Mouse (Mus musculus) gastrocnemius, adult 8-10 months (tissue): Measurements from ENCODE around the gene Mospd3. TPM values are rescaled to one million over a fixed set of nuclear protein-coding genes. Genes with fewer than 3 reads are reported as not detected.

Experiments used
- DNase-seq, 2 experiments: peaks; one replicate each; pipeline ENCODE4 v3.0.0; 2022; ENCODE audit warnings: low spot score in 2 of 2
- total RNA-seq, 4 experiments: library from RNA; stranded (reverse); gene quantifications; 2 replicates each; pipeline ENCODE4 v1.2.4; 2022

Mospd3 gene
- 10 to 100 TPM; 10.1 to 13.6 (median 11.6) TPM for total RNA-seq

DNA sequence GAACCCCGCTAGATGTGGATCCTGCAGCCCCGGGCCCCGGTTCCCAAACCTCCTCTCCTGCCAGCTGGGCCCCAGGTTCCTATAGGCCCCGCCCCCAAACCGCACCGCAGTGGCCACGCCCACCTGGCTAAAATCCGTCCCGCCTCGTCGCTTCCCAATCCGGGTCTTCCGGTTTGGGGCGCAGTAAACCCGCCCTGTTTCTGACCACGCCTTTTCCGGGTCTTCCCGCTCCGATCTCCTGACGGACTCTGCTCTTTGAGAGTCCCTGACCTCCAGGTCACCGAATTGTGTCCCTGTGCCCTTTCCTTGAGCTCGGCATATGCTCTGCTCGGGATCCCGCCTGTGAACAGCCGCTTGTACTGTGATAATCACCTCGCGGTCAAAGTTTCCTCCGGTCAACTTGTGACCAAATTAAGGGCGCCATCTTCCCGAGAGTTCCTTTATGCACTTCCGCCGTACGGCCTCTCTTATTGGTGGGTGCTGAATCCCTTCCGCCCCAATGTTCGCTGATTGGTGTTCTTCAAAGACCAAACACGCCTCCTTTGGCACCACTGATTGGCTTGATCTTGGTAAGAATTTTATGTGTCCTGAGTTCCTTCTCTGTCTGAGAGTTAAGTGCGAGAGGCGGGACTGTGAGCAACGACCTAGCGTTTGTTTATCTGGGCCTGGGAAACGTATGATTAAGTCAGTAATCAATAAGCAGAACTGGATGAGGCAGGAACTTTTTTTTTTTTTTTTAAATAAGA lies at the start of gene Mospd3:
TSS of gene Mospd3 (minus strand) at position 440 of the 746 bp plus-strand sequence.
- DNase-seq: peak; percentile 91 to 93

DNA sequence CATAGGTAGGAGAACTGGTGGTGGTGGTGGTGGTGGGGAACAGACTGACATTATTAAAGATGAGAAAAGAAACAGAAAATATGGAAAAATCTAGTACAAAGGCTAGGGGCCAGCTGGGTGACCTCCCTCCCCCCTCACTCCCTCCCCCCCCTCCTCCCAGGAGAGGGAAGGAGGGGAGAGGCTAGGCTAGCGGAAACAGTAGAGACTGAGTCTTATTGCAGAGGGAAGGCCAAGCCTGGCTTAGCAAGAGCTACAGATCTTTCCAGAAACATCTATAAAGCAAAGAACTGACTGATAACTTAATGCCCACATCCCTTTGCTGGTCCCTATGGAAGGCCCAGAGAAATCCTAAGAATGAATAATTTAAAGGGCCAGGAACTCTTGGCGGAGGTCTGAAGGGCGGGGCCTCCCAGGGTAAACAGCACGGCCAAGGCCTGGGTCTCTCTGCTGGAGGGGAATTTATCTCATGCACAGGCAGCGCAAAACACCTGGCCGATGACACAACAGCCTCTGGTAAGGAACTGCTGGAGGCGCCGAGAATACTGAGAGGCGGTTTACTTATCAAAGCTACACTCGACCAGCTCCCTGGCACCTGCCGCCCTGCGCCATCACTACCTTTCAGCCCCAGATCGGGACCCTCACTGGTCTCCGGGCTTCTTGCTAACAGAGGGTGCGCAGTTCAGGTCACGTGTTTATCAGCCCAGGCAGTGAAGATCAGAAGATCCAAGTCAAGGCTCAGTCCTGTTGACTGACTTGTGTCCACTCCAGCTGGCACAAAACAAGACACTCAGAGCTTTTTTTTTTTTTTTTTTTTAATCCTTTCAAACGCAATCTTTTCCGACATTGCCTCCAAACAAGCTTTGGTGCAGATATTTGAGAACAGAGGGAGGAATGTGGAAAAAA lies 49.1 kb upstream of the Mospd3 start:
- no peak for DNase-seq

DNA sequence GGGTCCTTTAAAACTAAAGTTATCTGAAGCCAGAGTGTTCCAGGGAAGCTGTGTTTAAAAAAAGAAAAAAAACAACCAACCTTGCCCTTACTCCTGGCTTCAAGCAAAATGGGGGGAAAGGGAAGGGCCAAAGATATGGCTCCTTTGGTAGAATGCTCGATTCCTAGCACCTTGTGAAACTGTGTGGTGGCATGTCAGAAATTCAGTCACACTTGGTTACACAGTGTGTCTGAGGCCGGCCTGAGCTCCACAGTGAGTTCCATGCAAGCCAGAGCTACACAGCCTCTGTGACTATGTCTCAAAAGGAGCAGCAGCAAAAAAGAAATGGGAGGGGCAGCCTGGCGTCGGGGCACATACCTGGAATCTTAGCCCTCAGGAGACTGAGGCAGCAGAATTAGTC lies 48.4 kb upstream of the Mospd3 start:
- no peak for DNase-seq

DNA sequence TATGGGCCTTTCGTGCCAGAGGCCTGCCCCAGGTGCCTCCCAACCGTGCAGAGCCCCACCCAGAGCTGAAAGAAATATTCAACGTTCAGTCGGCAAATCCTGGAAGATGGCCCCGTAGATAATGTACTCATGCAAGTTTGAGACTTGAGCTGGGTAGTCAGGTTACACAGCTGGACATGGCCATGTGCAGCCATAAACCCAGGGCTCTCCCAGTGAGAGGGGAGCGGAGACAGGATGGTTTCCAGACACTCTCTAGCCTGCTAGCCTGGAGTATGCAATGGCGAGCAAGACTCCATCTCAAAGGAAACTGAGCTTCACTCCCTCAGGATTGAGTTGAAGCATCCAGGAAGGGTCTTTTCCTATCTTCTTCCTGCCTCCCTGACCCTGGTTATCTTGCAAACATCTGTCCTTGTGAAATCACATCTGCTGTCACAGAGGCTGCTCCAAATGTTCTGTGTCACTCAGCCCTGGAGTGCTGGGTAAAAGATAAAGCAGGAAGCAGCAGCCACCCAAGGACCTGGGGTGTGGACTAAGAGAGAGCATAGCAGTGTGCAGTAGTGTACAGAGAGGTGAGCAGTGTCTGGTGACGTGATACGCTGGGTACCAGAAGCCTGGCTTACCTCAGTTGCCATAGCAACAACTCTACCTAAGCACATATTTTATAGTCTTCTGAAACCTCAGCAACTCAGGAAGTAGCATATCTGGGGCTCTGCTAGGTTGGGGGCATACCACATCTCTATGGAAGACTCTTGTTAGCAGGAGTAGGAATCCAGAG lies 47.2 kb upstream of the Mospd3 start:
- DNase-seq: no peak

DNA sequence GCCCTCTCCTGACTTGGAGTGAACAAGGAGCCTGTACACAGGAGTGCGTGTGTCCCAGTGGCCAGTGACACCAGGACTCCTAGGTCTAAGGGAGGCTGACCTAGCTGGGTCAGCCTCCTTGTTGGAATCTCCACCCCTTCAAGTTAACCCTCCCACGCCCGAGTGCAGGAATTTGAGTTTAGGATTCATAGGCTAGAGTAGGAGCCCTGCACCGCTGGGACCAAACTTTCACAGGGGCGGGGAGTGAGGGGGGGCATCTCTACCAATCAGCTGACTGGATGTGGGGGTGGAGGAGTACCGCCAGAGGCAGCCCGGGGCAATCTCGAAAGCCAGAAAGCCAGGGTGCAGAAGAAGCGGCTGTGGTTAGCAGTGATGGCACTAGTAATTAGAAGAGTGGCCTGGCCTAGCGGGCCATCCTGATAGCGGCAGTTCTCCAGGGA lies 44.8 kb upstream of the Mospd3 start, which contains the start of gene Irs3:
TSS of gene Irs3 (minus strand) at position 63 of the 440 bp plus-strand sequence.
- no peak for DNase-seq

DNA sequence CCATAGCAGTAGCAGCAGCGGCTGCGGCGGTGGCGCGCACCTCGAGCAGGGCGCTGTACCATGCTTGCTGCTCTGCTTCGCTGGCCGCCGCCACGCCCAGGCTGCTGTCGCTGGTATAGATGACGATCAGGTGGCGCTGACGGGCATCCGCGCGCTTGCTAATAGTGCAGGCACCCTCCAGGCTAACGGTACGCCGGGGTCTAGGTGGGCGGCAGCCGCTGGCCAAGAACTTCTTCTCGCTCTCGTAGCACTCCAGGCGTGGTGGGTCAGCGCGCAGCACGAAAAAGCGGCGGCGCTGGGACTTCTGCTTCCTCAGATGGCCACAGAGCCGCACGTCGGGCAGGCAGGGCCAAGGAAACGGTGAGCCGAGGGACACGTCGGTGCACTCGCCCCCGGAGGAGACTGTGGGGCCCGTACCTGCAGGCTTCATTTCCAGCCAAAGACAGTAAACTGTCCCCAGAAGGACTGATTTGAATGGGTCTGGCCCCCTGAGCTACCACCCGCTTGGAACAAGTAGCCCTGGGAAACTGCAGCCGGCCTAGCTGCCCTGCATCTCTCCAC lies 44.3 kb upstream of the Mospd3 start:
- no peak for DNase-seq

DNA sequence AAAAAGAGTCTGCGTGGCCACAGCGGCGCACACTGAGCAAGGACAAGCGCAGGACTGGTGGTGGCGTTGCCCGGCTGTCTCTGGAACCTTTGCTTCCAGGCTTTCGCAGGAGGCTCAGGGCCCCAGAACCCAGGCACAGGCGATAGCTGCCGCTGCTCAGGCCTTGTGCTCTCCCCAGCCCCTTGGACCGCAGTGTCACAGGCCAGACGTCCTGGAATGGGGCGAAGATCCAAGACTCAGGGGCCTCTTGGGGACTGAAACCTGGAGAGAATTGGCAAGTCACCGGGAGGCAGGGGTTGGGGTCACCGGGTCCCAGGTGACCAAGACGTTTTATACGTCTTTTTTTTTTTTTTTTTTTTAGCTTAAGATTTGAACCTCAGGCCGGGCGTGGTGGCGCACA lies 43.6 kb upstream of the Mospd3 start:
- no peak for DNase-seq

DNA sequence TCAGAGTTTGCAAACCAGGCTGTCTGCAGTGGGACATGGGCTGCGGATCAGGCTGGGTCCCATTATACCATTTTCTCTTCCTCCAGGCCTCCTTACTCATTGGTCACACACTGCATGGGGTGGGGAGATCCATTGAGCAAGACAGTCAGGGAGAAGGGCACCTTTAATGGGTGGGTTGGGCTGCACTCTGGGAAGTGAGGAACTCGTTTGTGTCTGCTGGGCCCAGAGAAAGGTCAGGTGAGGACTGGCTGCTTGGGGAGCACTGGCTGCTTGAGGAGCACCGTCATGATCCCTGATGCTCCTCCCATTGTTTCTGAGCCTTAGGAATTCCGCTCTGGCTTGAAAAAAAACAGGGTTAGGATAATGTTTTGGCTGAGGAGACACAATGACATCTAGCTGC lies 42.0 kb upstream of the Mospd3 start:
- DNase-seq: no peak

DNA sequence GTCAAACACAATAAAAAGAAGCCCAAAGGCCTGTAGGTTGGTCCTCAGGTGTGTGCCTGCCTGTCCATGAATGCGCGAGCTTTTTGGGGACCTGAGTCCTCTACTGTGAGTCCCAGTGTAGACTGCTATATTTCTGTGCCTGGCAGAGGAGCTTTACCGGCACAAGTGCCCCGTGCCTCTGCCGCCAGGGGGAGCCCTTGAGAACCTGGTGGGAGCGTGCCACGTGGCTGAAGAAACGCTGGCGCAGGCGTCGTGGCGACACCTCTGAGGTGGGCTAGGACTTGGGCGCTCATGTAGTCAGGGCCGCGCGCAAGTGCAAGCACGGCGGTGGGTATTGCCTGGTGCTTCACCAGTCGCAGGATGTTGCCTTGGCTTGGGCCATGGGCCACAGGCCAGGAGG lies 40.2 kb upstream of the Mospd3 start, which contains the start of gene Sap25:
TSS of gene Sap25 (plus strand) at position 281 of the 400 bp plus-strand sequence.
- DNase-seq: no peak

DNA sequence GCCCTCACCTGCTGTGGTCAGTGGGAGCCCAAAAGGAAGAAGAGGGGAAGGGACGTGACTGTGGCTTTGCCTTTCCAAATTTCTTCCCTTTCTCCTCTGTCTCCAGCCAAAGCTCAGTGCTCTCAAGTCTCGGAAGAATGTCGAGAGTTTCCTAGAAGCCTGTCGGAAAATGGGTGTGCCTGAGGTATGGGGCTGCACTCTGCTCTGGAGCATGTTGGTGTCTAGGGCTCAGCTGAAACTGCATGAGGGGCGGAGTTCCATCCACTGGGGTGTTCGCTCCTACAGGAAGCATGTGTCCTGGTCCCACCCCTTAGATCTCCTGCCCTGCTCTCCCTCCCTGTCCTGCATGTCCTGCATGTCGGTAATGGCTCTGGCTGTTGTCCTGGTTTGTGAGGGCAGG lies 38.6 kb upstream of the Mospd3 start:
- DNase-seq: no peak

DNA sequence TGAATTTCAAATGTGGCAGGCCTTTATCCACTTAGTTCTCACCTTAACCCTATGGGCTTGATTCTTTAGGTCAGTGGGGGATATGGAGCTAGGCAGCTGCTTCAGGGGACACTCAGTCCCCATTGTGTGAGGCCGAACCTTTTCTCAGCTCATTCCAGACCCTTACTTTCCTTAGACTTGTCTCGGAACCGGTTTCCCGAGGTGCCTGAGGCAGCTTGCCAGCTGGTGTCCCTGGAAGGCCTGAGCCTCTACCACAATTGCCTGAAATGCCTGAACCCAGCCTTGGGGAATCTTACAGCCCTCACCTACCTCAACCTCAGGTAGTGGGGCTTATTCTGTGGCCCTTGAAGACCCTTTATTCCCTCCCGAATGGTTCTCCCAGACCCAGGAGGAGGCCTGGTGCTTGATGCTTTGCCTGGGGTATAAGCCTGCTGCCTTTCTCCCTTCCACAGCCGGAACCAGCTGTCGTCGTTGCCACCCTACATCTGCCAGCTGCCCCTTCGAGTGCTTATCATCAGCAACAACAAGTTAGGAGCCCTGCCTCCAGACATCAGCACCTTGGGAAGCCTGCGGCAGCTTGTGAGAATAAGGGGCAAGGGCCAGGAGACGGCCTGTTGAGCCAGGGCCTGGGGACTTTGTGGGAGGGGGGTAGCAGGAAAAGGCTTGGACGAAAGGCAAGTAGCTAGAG lies 32.7 kb upstream of the Mospd3 start:
- DNase-seq: no peak

DNA sequence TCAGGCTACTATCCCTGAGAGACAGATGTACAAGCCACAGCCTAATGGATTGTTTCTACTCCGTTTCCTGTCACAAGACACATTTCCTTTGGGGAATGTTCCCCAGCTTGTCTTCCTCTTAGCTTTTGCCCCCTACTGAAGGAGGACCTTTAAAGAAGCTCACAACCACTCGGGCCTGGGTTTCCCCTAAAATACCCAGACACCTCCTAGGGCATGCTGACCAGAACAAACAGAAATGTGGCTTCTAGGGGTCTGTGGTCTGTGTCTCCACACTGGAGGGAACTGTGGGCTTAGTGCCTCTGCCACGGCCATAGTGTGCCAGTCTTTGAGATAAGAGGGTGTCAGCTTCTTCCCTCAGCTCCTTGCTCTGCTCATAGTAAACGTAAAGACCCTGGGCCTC lies 30.7 kb upstream of the Mospd3 start:
- no peak for DNase-seq

DNA sequence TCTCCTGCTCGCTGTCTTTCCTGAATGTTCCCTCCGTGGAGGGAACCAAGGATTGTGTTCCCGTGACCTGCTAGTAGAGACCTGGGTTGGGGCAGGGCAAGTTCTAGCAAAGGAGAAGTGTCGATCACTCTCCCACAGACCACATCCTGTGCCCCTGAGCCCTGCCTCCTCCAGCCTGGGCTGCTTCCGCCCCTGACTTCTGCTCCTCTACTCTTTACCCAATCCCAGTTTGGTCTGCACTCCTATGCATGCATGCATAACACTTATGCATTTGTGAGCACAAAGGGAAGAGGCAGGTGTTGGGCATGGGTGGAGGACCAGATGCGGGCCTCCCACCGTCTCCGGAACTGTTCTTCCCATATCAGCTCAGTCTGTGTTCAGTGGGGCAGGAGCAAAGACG lies 30.3 kb upstream of the Mospd3 start:
- DNase-seq: no peak

DNA sequence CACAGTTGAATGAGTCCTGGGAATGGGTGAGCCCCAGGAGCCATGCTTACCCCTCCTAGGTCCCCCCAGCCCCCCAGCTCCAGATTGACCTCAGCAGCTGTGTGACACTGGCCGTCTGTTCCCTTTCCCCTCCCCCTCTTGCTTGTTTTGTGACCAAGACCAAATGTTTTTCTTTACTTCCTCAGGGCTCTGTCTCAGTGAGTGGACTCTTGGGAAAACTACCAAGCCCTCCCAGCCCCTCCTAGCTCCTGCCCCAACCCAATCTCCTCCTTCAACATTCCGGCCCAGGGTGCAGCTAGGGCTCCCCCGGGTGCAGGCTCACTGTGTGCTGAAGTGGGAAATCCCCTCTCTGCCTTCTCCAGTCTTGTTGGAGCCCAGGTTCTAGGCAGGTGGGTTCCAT lies 29.7 kb upstream of the Mospd3 start:
- no peak for DNase-seq

DNA sequence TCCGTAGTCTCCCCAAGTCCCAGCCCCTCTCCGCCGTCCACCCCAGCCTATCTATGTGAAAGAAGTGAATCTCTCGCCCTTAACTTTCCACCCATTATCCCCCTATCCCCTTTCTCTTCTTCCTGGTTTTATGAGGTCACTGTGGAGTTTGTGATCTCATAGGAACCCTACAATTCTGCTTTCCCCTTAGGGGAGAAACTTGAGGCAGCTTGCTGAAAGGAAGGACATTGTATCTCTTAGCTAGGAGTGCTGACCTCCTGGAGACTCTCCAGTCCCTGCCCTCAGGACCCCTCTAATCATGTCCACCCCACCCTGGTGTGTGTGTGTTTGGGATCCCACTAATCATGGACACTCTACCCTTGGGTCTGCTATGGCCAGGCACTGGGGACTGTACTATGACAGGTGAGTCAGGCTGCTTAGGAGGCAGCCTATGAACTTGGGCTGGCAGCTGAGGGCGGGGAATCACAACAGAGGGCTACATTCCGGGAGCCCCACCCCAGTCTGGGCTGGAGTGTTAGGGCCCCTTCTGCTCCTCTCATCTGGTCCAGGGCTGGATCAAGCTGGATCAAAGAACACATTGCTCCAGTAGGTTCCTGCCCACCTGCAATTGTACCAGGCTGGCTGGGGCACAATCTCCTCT lies 29.2 kb upstream of the Mospd3 start:
- no peak for DNase-seq

DNA sequence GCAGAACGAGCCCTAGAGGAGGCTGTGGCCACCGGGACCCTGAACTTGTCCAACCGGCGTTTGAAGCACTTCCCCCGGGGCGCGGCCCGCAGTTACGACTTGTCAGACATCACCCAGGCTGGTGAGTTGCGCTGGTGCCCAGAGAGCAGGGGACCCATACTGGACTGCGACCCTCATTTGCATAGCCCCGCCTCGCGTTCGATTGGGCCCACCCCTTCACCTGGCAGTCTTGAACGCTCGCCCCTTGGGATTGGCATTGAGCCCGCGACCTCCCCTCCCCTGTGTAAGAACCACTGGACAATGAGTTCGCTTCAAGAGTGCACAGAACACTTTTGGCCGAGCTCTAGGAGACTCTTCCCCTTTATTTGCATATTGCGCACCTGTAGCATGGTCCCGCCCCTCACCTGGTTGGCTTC lies 28.5 kb upstream of the Mospd3 start:
- DNase-seq: no peak

DNA sequence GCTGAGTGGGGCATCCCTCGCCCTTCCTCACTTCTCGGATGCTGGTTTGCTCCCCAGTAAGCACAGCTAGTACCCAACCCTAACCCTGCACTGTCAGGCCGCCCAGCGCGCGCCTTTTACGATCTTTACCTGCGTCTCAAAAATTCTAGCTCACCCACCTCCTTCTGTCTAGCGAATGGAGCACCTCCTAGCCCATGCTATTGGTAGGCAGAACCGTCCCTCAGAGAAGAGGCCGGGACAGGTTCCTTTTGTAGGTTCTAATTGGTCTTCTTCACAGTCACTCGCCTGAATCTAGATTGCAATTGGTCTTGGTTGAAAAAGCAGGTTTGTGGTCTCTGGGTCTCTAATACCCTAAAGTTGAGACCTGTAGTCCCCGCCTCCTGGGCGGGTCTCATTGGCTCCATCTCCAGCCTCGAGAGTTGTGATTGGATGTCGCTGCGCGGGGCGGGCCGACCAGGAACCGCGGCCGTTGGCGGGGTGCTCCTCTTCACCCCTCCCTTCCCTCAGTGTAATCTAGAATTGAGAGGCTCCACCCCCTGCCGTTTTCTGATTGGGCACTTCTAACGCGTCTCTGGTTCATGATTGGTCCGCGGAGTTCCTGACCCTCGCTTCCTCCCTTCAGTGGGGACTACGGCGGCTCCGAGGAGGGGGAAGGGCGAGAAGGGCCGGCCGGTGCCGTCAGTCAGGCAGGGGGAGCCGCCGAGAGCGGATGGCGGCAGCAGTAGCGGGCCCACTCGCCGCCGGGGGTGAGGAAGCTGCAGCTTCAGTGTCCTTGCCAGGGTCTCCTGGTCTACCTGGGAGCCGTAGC lies 27.8 kb upstream of the Mospd3 start, which contains the start of the genes Fbxo24, Lrch4 and Gm20605:
TSS of gene Fbxo24 (minus strand) at position 505 of the 808 bp plus-strand sequence.
TSS of gene Lrch4 (plus strand) at position 624 of the 808 bp plus-strand sequence.
TSS of gene Gm20605 (plus strand) at position 678 of the 808 bp plus-strand sequence.
- peak; percentile 100 for DNase-seq

DNA sequence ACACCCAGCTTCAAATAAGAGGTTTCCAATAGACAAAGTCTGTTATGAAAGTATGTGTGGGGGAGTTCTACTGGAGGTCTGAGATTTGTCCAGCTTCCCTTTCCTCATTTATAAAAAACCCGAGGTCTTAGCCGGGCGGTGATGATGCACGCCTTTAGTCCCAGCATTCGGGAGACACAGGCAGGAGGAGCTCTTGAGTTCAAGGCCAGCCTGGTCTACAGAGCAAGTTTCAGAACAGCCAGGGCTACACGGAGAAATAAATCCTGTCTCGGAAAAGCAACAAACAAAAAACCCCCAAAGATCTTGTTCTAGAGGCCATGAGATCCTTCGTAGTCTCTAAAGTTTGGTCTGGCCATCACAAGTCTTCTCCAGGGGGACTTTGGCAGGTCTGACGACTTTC lies 27.1 kb upstream of the Mospd3 start:
- no peak for DNase-seq

DNA sequence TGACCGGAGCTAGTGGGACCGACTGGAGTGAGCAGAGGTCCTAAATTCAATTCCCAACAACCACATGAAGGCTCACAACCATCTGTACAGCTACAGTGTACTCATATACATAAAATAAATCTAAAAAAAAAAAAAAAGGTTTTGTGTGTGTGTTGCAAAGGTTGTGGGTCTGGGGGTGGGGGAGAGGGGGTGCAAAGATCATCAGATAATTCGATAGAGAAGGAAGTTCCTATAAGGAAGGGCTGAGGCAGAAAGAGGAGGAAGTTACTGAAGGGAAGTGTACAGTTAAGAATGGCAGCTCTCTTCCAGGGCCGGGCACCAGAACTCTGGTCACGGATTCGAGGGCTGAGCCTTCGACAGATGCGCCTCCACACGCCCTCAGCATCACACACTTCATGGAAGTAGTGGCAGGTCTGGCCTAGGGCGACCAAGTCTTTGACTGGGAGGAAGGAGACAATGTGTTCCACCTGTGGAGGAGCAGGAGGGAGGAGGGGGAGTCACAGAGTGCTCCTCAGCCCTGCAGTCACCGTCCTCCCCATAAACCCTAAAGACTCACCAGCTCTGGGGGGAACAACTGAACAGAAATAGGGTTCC lies 23.2 kb upstream of the Mospd3 start:
- DNase-seq: no peak
